Mouse (Mus musculus) ES-Bruce4 (cell line): ENCODE measurements around the gene Nat8f2. TPM values are rescaled to one million over a fixed set of nuclear protein-coding genes. Genes with fewer than 3 reads are reported as not detected.
"Not testable (repeated sequence)": the region's sequence is repeated elsewhere in the genome, so short reads cannot be mapped to it uniquely, and the experiment has no call there.

Experiments
- H3K27ac ChIP-seq: 2 replicates; pipeline ENCODE4 v1.5.1; 2012; ENCODE audit warnings: low read length, inconsistent platforms; ENCODE audit not compliant: insufficient read depth
- H3K27me3 ChIP-seq: 2 replicates; pipeline ENCODE4 v1.6.1; 2012; ENCODE audit warnings: mild to moderate bottlenecking, low read length, inconsistent platforms; ENCODE audit not compliant: control insufficient read depth, poor library complexity, insufficient read depth, severe bottlenecking
- H3K36me3 ChIP-seq: 2 replicates; pipeline ENCODE4 v1.6.1; 2012; ENCODE audit warnings: inconsistent platforms, mild to moderate bottlenecking, low read length, moderate library complexity; ENCODE audit not compliant: control insufficient read depth, poor library complexity, insufficient read depth, severe bottlenecking
- H3K4me1 ChIP-seq: one replicate; pipeline ENCODE4 v1.8.1; 2011; ENCODE audit warnings: low read length; ENCODE audit not compliant: control insufficient read depth, insufficient read depth
- H3K4me3 ChIP-seq: 2 replicates; pipeline ENCODE4 v1.5.1; 2011; ENCODE audit warnings: low read depth, mild to moderate bottlenecking, low read length
- H3K9ac ChIP-seq: 2 replicates; pipeline ENCODE4 v1.6.1; 2012; ENCODE audit warnings: low read depth, mild to moderate bottlenecking, inconsistent platforms; ENCODE audit not compliant: poor library complexity, severe bottlenecking
- H3K9me3 ChIP-seq: replicated peaks from 2 replicates; pipeline ENCODE4 v1.6.1; 2012; ENCODE audit warnings: mild to moderate bottlenecking, low read length, inconsistent platforms; ENCODE audit not compliant: control insufficient read depth, poor library complexity, insufficient read depth, severe bottlenecking
- CTCF ChIP-seq: IDR thresholded peaks from one replicate; pipeline ENCODE4 v1.8.1; 2011; ENCODE audit warnings: low read depth, low read length
- EP300 ChIP-seq: IDR thresholded peaks from 2 replicates; pipeline ENCODE4 v1.6.1; 2011; ENCODE audit warnings: low read depth, low read length; ENCODE audit not compliant: insufficient read depth
- POLR2A ChIP-seq: IDR thresholded peaks from one replicate; pipeline ENCODE4 v1.8.1; 2011; ENCODE audit warnings: low read length; ENCODE audit not compliant: insufficient read depth
- polyA plus RNA-seq: library from polyadenylated mRNA; stranded (reverse); fragments of >200 nt; gene quantifications from 2 replicates; pipeline ENCODE4 v1.2.4, GENCODE M21; 2011; ENCODE audit warnings: low read depth; ENCODE audit not compliant: missing spikeins, insufficient read depth, insufficient read length

Gene Nat8f2
- polyA plus RNA-seq, 1 experiment, result not detected

DNA sequence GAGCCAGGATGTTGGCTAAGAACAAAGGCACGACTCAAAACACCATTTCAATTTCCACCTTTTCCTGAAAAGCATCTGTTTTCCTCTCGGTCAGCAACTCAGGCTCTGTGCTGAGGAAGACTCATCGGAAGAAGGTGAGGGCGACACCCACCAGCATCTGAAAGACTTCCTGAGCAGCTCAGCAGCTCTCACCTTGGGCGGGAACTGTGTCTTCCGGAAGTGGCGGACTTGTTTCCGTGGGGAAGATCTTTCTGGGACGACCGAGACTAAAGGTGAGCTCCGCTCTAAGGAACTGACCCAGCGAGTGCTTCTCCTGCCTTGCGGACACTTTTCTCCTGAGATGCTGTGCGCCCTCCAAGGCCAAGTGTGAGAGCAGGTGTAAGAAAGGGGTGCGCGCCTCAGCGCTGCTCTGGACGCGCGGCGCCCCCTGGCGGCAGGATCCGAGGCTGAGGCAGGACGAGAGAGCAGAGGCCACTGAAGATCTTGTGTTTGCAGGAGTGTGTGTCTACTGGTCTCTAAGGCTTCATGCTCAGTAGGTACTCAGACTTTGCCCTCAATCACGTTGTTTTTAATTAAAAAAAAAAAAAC is 26.2 kb upstream of the Nat8f2 start:
- peak overlapping the region; percentile 18; the same call in 1 of the 2 replicates for H3K4me3 ChIP-seq
- TF ChIP-seq CTCF, result peak; percentile 63
- H3K9ac ChIP-seq, result not testable (repeated sequence)

GRCm38 (mm10) chr6:85888961-85889360 is 20.0 kb upstream of the Nat8f2 start:
- Histone ChIP-seq H3K4me1 (no peaks in the 10 kb centered on the region), H3K4me3 (no peak overlapping the region), H3K9me3 (peaks cover 34% of the 10 kb centered on the region), H3K27ac (no peak overlapping the region), H3K9ac (no peak overlapping the region), H3K27me3 (no peaks in the 10 kb centered on the region), H3K36me3 (no peaks in the 10 kb centered on the region)
- TF ChIP-seq EP300 (no peak), POLR2A (no peak), CTCF (no peak)

More for the DNA sequence above, 26.2 kb upstream of the Nat8f2 start:
- not testable (repeated sequence) for H3K36me3 ChIP-seq, H3K4me1 ChIP-seq, H3K27ac ChIP-seq, H3K27me3 ChIP-seq
- H3K9me3 ChIP-seq, result peaks cover 17% of the 10 kb centered on the region

- TF ChIP-seq CTCF, result no peak
- no peak for TF ChIP-seq EP300
- no peak for TF ChIP-seq POLR2A
Measured at GRCm38 (mm10) chr6:85884311-85884710, 15.4 kb upstream of the Nat8f2 start.

DNA sequence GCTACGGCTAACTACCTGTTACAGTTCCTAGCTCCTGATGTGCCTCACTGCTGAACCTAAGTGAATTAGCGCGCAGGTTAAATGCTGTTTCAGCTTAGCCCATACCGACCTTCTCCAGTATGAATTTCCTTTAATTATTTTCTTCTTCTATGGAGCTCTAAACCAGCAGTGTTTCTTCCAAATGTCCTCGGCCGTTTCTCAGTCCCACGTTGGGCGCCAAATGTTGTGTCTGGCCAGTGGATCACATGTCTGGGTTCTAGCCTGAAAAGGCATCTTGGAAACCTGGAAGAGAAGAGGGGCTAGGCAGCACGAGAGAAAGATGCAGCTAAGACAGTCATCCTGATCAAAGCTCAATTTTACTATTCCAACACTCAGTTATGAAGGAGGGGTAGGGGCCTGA is 14.3 kb upstream of the Nat8f2 start:
- peaks cover 31% of the 10 kb centered on the region for H3K9me3 ChIP-seq
- not testable (repeated sequence) for H3K9ac ChIP-seq, H3K36me3 ChIP-seq, H3K4me3 ChIP-seq, H3K27ac ChIP-seq, H3K27me3 ChIP-seq, H3K4me1 ChIP-seq

More at GRCm38 (mm10) chr6:85884311-85884710, 15.4 kb upstream of the Nat8f2 start:
- Histone ChIP-seq H3K27me3 (no peaks in the 10 kb centered on the region), H3K4me1 (no peaks in the 10 kb centered on the region), H3K36me3 (no peaks in the 10 kb centered on the region), H3K9me3 (peaks cover 33% of the 10 kb centered on the region), H3K9ac (no peak overlapping the region), H3K4me3 (no peak overlapping the region), H3K27ac (no peak overlapping the region)

DNA sequence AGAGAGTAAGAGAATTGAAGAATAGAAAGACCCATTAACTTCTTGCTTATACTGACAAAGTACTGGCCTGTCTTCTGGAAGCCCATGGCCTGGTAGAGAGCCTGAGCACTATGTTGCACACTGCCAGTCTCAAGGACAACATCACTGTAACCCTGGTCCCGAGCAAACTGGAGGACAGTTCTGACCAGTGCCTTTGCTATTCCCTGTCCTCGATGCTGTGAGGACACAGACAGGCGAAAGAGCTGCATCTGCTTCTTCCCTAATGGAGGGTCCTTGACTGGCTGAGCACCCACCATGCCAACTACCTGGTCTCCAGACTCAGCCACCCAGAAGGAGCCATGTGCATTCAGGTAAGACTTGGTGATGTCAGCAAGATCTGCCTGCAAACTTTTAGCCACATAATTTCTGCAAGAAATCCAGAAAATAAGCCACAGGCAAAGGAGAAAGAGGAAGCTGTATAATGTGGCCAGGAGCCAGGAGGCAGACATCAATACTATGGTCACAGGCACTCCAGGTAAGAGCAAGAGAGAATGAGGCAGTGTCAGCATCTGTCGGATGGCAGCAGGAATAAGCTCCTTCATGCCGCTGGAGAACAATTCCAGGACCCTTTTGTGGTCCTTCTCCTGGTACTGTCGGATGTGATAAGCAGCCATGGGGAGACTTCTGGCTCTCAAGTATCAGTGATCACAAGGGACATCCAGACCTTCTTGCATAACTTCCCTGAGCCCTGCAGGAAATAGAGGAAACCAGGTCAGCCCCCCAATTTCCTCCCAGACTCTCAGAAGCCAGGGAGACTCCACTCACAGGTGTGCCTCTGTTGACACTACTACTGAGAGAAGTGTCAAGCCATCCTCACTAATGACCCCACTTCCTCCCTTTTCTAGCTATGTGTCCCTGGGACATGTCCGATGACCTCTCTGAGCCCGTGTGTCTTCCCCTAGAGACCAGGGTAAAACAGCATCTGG is 950 bp downstream of the Nat8f2 start:
- H3K4me3 ChIP-seq, result no peak overlapping the region
- H3K4me1 ChIP-seq, result peaks cover 3% of the 10 kb centered on the region
- H3K27ac ChIP-seq, result no peak overlapping the region
- H3K27me3 ChIP-seq, result no peaks in the 10 kb centered on the region
- H3K36me3 ChIP-seq, result no peaks in the 10 kb centered on the region
- no peak overlapping the region for H3K9ac ChIP-seq
- peaks cover 16% of the 10 kb centered on the region for H3K9me3 ChIP-seq
- TF ChIP-seq CTCF, result no peak

GRCm38 (mm10) chr6:85866995-85867394 is 2.0 kb downstream of the Nat8f2 start:
- H3K27me3 ChIP-seq, H3K36me3 ChIP-seq, H3K9ac ChIP-seq, H3K4me1 ChIP-seq, H3K27ac ChIP-seq, H3K4me3 ChIP-seq: not testable (repeated sequence)
- peaks cover 16% of the 10 kb centered on the region for H3K9me3 ChIP-seq

DNA sequence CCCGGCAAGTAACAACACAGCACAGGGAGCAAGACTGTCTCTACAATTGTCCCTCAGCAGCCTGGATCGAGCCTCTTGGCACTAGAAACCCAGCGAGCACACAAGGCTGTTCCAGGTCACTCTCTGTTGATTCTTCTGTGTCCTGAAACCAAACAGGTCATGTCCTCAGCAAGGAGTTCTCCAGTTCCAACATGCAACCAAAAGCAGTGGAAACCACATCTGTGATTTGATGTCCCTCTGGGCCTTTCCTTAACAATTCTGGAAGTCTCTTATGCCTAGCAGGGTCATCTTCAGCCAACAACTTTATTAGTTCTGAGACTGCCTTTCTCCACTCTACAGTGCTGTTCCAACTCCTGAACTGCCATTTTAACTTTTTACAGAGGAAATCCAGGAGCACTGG is 2.8 kb downstream of the Nat8f2 start:
- not testable (repeated sequence) for H3K36me3 ChIP-seq, H3K4me3 ChIP-seq, H3K4me1 ChIP-seq, H3K27ac ChIP-seq, H3K9ac ChIP-seq, H3K27me3 ChIP-seq
- H3K9me3 ChIP-seq, result peaks cover 16% of the 10 kb centered on the region

GRCm38 (mm10) chr6:85864900-85865639 is 3.9 kb downstream of the Nat8f2 start:
- not testable (repeated sequence) for H3K9ac ChIP-seq, H3K27ac ChIP-seq

More at GRCm38 (mm10) chr6:85864900-85865639, 3.9 kb downstream of the Nat8f2 start:
- not testable (repeated sequence) for H3K36me3 ChIP-seq, H3K4me3 ChIP-seq, H3K4me1 ChIP-seq, H3K27me3 ChIP-seq
- peaks cover 16% of the 10 kb centered on the region for H3K9me3 ChIP-seq
